Mouse (Mus musculus): Measurements from ENCODE around the gene Maff.

- TF ChIP-seq CTCF (IDR thresholded peaks at IDR 0.05; ENCODE audit: control insufficient read depth, insufficient read depth, insufficient replicate concordance, low read depth, low read length) (no peak), POLR2A (IDR thresholded peaks at IDR 0.05; ENCODE audit: control insufficient read depth, low read depth, low read length) (no peak)
Observed at GRCm38 (mm10) chr15:79325742-79326141, 20.7 kb upstream of the Maff start.
